Mouse (Mus musculus): ENCODE data around the gene Ak7.

GRCm38 (mm10) chr12:105689435-105689834 lies 16.3 kb upstream of the Ak7 start:
- TF ChIP-seq CTCF (IDR thresholded peaks at IDR 0.05; ENCODE audit: low read depth, low read length) (no peak), POLR2A (IDR thresholded peaks at IDR 0.05; ENCODE audit: borderline replicate concordance, low read depth, low read length) (no peak)

Data from bone marrow macrophage, adult 2 months (primary cell).